Mouse (Mus musculus): ENCODE data around the gene Pdlim5. TPM values are rescaled to one million over a fixed set of nuclear protein-coding genes. Genes with fewer than 3 reads are reported as not detected.
A peak's percentile ranks its signal among the peaks of the same experiment; 100 is the strongest.

The Pdlim5 gene
- polyA plus RNA-seq, 1 experiment from 2014 or later, result 17.5 TPM

GRCm38 (mm10) chr3:142386505-142386904 is 9.0 kb downstream of the Pdlim5 start:
- WGBS, result 95% methylated on average over 4 of the region's 4 CpGs
- no peak overlapping the region for H3K4me2 ChIP-seq
- H3K36me3 ChIP-seq (ENCODE audit: control insufficient read depth, insufficient read depth, low read length), result no peaks in the 10 kb centered on the region
- H3K4me3 ChIP-seq (ENCODE audit: low read depth, low read length), result no peak overlapping the region
- DNase-seq (ENCODE audit: low spot score, missing footprints) (no peak), ATAC-seq (ENCODE audit: low FRiP score) (no peak)
- no peak overlapping the region for H3K27ac ChIP-seq (ENCODE audit: low read depth, low read length)
- H3K4me1 ChIP-seq (ENCODE audit: control insufficient read depth, insufficient read depth, low read length), result no peaks in the 10 kb centered on the region
- H3K9ac ChIP-seq (ENCODE audit: low read length), result no peak overlapping the region
- H3K9me3 ChIP-seq (ENCODE audit: control insufficient read depth, low read length), result no peaks in the 10 kb centered on the region
- H3K27me3 ChIP-seq (ENCODE audit: control insufficient read depth, insufficient read depth, low read length), result no peaks in the 10 kb centered on the region

GRCm38 (mm10) chr3:142385690-142386089 is 9.8 kb downstream of the Pdlim5 start:
- Histone ChIP-seq H3K4me1 (ENCODE audit: control insufficient read depth, insufficient read depth, low read length) (no peaks in the 10 kb centered on the region), H3K4me3 (ENCODE audit: low read depth, low read length) (no peak overlapping the region), H3K27me3 (ENCODE audit: control insufficient read depth, insufficient read depth, low read length) (no peaks in the 10 kb centered on the region), H3K4me2 (no peak overlapping the region), H3K9ac (ENCODE audit: low read length) (no peak overlapping the region), H3K36me3 (ENCODE audit: control insufficient read depth, insufficient read depth, low read length) (no peaks in the 10 kb centered on the region), H3K27ac (ENCODE audit: low read depth, low read length) (no peak overlapping the region), H3K9me3 (ENCODE audit: control insufficient read depth, low read length) (no peaks in the 10 kb centered on the region)
- 90% methylated on average over 2 of the region's 2 CpGs for WGBS
- DNase-seq (ENCODE audit: low spot score, missing footprints) (no peak), ATAC-seq (ENCODE audit: low FRiP score) (no peak)

GRCm38 (mm10) chr3:142376638-142377037 is 18.9 kb downstream of the Pdlim5 start:
- Histone ChIP-seq H3K27me3 (ENCODE audit: control insufficient read depth, insufficient read depth, low read length) (no peaks in the 10 kb centered on the region), H3K9me3 (ENCODE audit: control insufficient read depth, low read length) (no peaks in the 10 kb centered on the region), H3K4me2 (no peak overlapping the region), H3K27ac (ENCODE audit: low read depth, low read length) (no peak overlapping the region), H3K36me3 (ENCODE audit: control insufficient read depth, insufficient read depth, low read length) (no peaks in the 10 kb centered on the region), H3K4me3 (ENCODE audit: low read depth, low read length) (no peak overlapping the region), H3K9ac (ENCODE audit: low read length) (no peak overlapping the region), H3K4me1 (ENCODE audit: control insufficient read depth, insufficient read depth, low read length) (no peaks in the 10 kb centered on the region)
- 78% methylated on average over 1 of the region's 1 CpGs for WGBS
- no peak for DNase-seq (ENCODE audit: low spot score, missing footprints)
- ATAC-seq (ENCODE audit: low FRiP score), result no peak

- 35% methylated on average over 1 of the region's 1 CpGs for WGBS
- Histone ChIP-seq H3K4me1 (ENCODE audit: control insufficient read depth, insufficient read depth, low read length) (no peaks in the 10 kb centered on the region), H3K27ac (ENCODE audit: low read depth, low read length) (no peak overlapping the region)
These were observed 20.4 kb downstream of the Pdlim5 start for GRCm38 (mm10) chr3:142375106-142375505.

GRCm38 (mm10) chr3:142372465-142373147 is 22.9 kb downstream of the Pdlim5 start:
- H3K9me3 ChIP-seq (ENCODE audit: control insufficient read depth, low read length), result no peaks in the 10 kb centered on the region
- H3K36me3 ChIP-seq (ENCODE audit: control insufficient read depth, insufficient read depth, low read length), result no peaks in the 10 kb centered on the region
- no peak overlapping the region for H3K9ac ChIP-seq (ENCODE audit: low read length)
- ATAC-seq (ENCODE audit: low FRiP score), result no peak
- H3K4me3 ChIP-seq (ENCODE audit: low read depth, low read length), result no peak overlapping the region
- H3K4me2 ChIP-seq, result no peak overlapping the region
- H3K27ac ChIP-seq (ENCODE audit: low read depth, low read length), result no peak overlapping the region
- no peak for DNase-seq (ENCODE audit: low spot score, missing footprints)
- no peaks in the 10 kb centered on the region for H3K27me3 ChIP-seq (ENCODE audit: control insufficient read depth, insufficient read depth, low read length)
- H3K4me1 ChIP-seq (ENCODE audit: control insufficient read depth, insufficient read depth, low read length), result no peaks in the 10 kb centered on the region
- 89% methylated on average over 6 of the region's 6 CpGs for WGBS

More at GRCm38 (mm10) chr3:142375106-142375505, 20.4 kb downstream of the Pdlim5 start:
- Histone ChIP-seq H3K27me3 (ENCODE audit: control insufficient read depth, insufficient read depth, low read length) (no peaks in the 10 kb centered on the region), H3K9ac (ENCODE audit: low read length) (no peak overlapping the region), H3K9me3 (ENCODE audit: control insufficient read depth, low read length) (no peaks in the 10 kb centered on the region), H3K4me2 (no peak overlapping the region), H3K4me3 (ENCODE audit: low read depth, low read length) (no peak overlapping the region), H3K36me3 (ENCODE audit: control insufficient read depth, insufficient read depth, low read length) (no peaks in the 10 kb centered on the region)
- peak; percentile 80 for DNase-seq (ENCODE audit: low spot score, missing footprints)
- ATAC-seq (ENCODE audit: low FRiP score), result no peak

GRCm38 (mm10) chr3:142368411-142368810 is 27.1 kb downstream of the Pdlim5 start:
- no peaks in the 10 kb centered on the region for H3K4me1 ChIP-seq (ENCODE audit: control insufficient read depth, insufficient read depth, low read length)
- H3K27me3 ChIP-seq (ENCODE audit: control insufficient read depth, insufficient read depth, low read length), result no peaks in the 10 kb centered on the region
- no peak overlapping the region for H3K9ac ChIP-seq (ENCODE audit: low read length)
- H3K4me3 ChIP-seq (ENCODE audit: low read depth, low read length), result no peak overlapping the region
- no peak overlapping the region for H3K4me2 ChIP-seq
- no peak overlapping the region for H3K27ac ChIP-seq (ENCODE audit: low read depth, low read length)
- H3K9me3 ChIP-seq (ENCODE audit: control insufficient read depth, low read length), result no peaks in the 10 kb centered on the region
- WGBS, result 87% methylated on average over 9 of the region's 9 CpGs
- H3K36me3 ChIP-seq (ENCODE audit: control insufficient read depth, insufficient read depth, low read length), result no peaks in the 10 kb centered on the region
- ATAC-seq (ENCODE audit: low FRiP score), result no peak
- DNase-seq (ENCODE audit: low spot score, missing footprints), result no peak

GRCm38 (mm10) chr3:142362092-142362491 is 33.4 kb downstream of the Pdlim5 start:
- Histone ChIP-seq H3K27ac (ENCODE audit: low read depth, low read length) (no peak overlapping the region), H3K9ac (ENCODE audit: low read length) (no peak overlapping the region), H3K4me1 (ENCODE audit: control insufficient read depth, insufficient read depth, low read length) (no peaks in the 10 kb centered on the region), H3K4me3 (ENCODE audit: low read depth, low read length) (no peak overlapping the region), H3K9me3 (ENCODE audit: control insufficient read depth, low read length) (no peaks in the 10 kb centered on the region), H3K36me3 (ENCODE audit: control insufficient read depth, insufficient read depth, low read length) (no peaks in the 10 kb centered on the region), H3K4me2 (no peak overlapping the region), H3K27me3 (ENCODE audit: control insufficient read depth, insufficient read depth, low read length) (no peaks in the 10 kb centered on the region)
- ATAC-seq (ENCODE audit: low FRiP score) (no peak), DNase-seq (ENCODE audit: low spot score, missing footprints) (no peak)
- WGBS, result 81% methylated on average over 6 of the region's 6 CpGs

GRCm38 (mm10) chr3:142358951-142359350 is 36.5 kb downstream of the Pdlim5 start:
- H3K4me1 ChIP-seq (ENCODE audit: control insufficient read depth, insufficient read depth, low read length), result no peaks in the 10 kb centered on the region
- no peaks in the 10 kb centered on the region for H3K36me3 ChIP-seq (ENCODE audit: control insufficient read depth, insufficient read depth, low read length)
- H3K27me3 ChIP-seq (ENCODE audit: control insufficient read depth, insufficient read depth, low read length), result no peaks in the 10 kb centered on the region
- no peak overlapping the region for H3K27ac ChIP-seq (ENCODE audit: low read depth, low read length)
- no peak overlapping the region for H3K4me2 ChIP-seq
- no peak for DNase-seq (ENCODE audit: low spot score, missing footprints)
- no peaks in the 10 kb centered on the region for H3K9me3 ChIP-seq (ENCODE audit: control insufficient read depth, low read length)
- no peak overlapping the region for H3K9ac ChIP-seq (ENCODE audit: low read length)
- ATAC-seq (ENCODE audit: low FRiP score), result no peak
- H3K4me3 ChIP-seq (ENCODE audit: low read depth, low read length), result no peak overlapping the region

GRCm38 (mm10) chr3:142356661-142357060 is 38.8 kb downstream of the Pdlim5 start:
- Histone ChIP-seq H3K4me3 (ENCODE audit: low read depth, low read length) (no peak overlapping the region), H3K36me3 (ENCODE audit: control insufficient read depth, insufficient read depth, low read length) (no peaks in the 10 kb centered on the region), H3K9ac (ENCODE audit: low read length) (no peak overlapping the region), H3K27ac (ENCODE audit: low read depth, low read length) (no peak overlapping the region), H3K27me3 (ENCODE audit: control insufficient read depth, insufficient read depth, low read length) (no peaks in the 10 kb centered on the region), H3K4me1 (ENCODE audit: control insufficient read depth, insufficient read depth, low read length) (no peaks in the 10 kb centered on the region), H3K9me3 (ENCODE audit: control insufficient read depth, low read length) (no peaks in the 10 kb centered on the region), H3K4me2 (no peak overlapping the region)
- no peak for DNase-seq (ENCODE audit: low spot score, missing footprints)
- ATAC-seq (ENCODE audit: low FRiP score), result no peak
- WGBS, result 86% methylated on average over 4 of the region's 4 CpGs

Data from midbrain, embryonic 11.5 days (tissue).